ENCODE assay signal across 18 mouse cellular contexts in the genomic region with DNA sequence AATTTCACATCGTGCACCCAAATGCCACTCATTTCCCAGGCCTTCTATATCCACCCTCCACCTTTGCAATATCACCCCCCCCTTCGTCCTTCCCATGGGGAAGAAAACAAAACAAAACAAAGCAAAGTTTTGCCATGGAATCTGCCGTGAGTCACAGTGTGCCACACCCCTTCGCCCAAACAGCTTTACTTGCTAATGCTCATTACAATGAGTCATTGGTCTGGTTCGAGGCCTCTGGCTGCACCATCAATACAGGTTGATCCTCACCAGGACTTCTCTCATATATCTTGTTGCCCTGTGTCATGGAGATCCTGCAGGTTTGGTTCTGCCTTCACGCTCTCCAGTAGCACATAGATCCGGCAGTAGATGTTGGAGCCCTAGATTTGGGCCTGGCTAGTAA.
DNase-seq lines count a peak whose midpoint lies in the region; ATAC-seq and TF ChIP-seq lines count a peak whose summit lies in the region.
"Had no signal": no experiment of that assay in that cellular context is flagged by ENCODE, and none has a peak within 500 bp of the region (broad histone marks: within the 10 kb centered on the region; RNA-seq: fewer than 3 reads in every experiment).

No protein-coding gene starts in this region.

- no peak for TF ChIP-seq POLR2A in myocyte (IDR thresholded peaks at IDR 0.05; ENCODE audit: insufficient read length, low read depth)

- no peaks in the 10 kb centered on the region for H3K36me3 ChIP-seq in myocyte (ENCODE audit: control insufficient read depth, insufficient read depth)
- H3K36me3 ChIP-seq: heart, embryonic 13.5 days had no signal

- CTCF ChIA-PET in Patski (lab: Charles Lee) = interaction anchor here (1.8 kb wide), 1 partner anchor 355 kb away, joined by 3 read pairs; no protein-coding TSS in a partner anchor

- DNase-seq in heart, adult 11 months = peak; percentile 74
- DNase-seq in heart, adult 18-20 months = no peak
- DNase-seq in 416B (ENCODE audit: low read depth) = peak; percentile 5
- DNase-seq in Patski (ENCODE audit: low read depth, low spot score) = no peak
- no peak for DNase-seq in spleen, postnatal 10 days (ENCODE audit: low spot score in 2 of 2)
- DNase-seq in urinary bladder, postnatal 10 days (ENCODE audit: low spot score) = no peak
- DNase-seq: adrenal gland, adult 8-10 months; cerebellum, adult 11 months; cerebellum, adult 9-11 months; kidney, adult 9 months; kidney, postnatal 14 days; liver; lung, adult 2 months; lung, postnatal 14 days had no signal

- peak; percentile 78 for ATAC-seq in Patski
- ATAC-seq: forebrain, embryonic 16.5 days; intestine, postnatal 0 days had no signal

- POLR2A ChIA-PET in Patski (lab: Charles Lee) = no interaction called here

- H3K27me3 ChIP-seq in Patski (no peaks in the 10 kb centered on the region), myocyte (ENCODE audit: control insufficient read depth, insufficient read depth, insufficient read length) (no peaks in the 10 kb centered on the region)
- H3K27me3 ChIP-seq: heart, embryonic 13.5 days had no signal

- H3K4me2 ChIP-seq in myocyte (ENCODE audit: low read depth) = peak overlapping the region; percentile 43
- H3K4me2 ChIP-seq: heart, embryonic 13.5 days had no signal

- in situ Hi-C loops in Patski (cut with MboI; ENCODE audit: low pct_unique_long_range_greater_than_20kb) = no loop called here

- TF ChIP-seq CTCF in Patski (IDR thresholded peaks at IDR 0.05) = no peak

- H3K79me2 ChIP-seq in myocyte (ENCODE audit: control insufficient read depth, insufficient read depth) = no peaks in the 10 kb centered on the region

- no peak overlapping the region for H3ac ChIP-seq in myocyte (ENCODE audit: control insufficient read depth, insufficient read length)

- no peak overlapping the region for H3K4me3 ChIP-seq in myocyte
- H3K4me3 ChIP-seq: heart, embryonic 13.5 days had no signal

TF ChIP-seq in myocyte, 11 proteins besides CTCF, POLR2A, EP300 and RAD21:
- TF ChIP-seq E2F4 (IDR thresholded peaks at IDR 0.05; ENCODE audit: insufficient read depth) = no peak
- no peak for TF ChIP-seq REST (IDR thresholded peaks at IDR 0.05; ENCODE audit: insufficient read depth, insufficient read length)
- no peak for TF ChIP-seq CEBPB (IDR thresholded peaks at IDR 0.05; ENCODE audit: insufficient read depth, poor library complexity, severe bottlenecking)
- TF ChIP-seq TCF3 (IDR thresholded peaks at IDR 0.05; ENCODE audit: insufficient read length, low read depth) = no peak

Comparison
In these comparisons a context has a peak if more than half of its experiments do, and no peak if none do; other contexts are left out.
1. DNase-seq: peak in heart, adult 11 months (single experiment) and 416B (single experiment); none in heart, adult 18-20 months (0 of 2), Patski (single experiment), spleen, postnatal 10 days (0 of 2) and urinary bladder, postnatal 10 days (single experiment).